Mouse (Mus musculus): ENCODE measurements around the gene Olfr59.

Olfr59 gene

GRCm38 (mm10) chr11:74283436-74283835 is at the start of gene Olfr59:
Olfr59 (plus strand) TSS chr11:74283736.
- DNase-seq, result no peak

GRCm38 (mm10) chr11:74241201-74241600 is 42.3 kb upstream of the Olfr59 start:
- no peak for DNase-seq

- DNase-seq, result no peak
Observed at GRCm38 (mm10) chr11:74259508-74259907, 24.0 kb upstream of the Olfr59 start, which contains the start of gene Olfr406. Olfr406 (plus strand) TSS chr11:74259808.

- DNase-seq, result no peak
Observed at GRCm38 (mm10) chr11:74287256-74287655, 3.7 kb downstream of the Olfr59 start.

- DNase-seq, result no peak
Observed at GRCm38 (mm10) chr11:74326044-74326443, 42.5 kb downstream of the Olfr59 start.

GRCm38 (mm10) chr11:74328781-74329180 is 45.2 kb downstream of the Olfr59 start:
- no peak for DNase-seq

GRCm38 (mm10) chr11:74337931-74338330 is 54.4 kb downstream of the Olfr59 start, which contains the start of gene Olfr410:
Olfr410 (minus strand) TSS chr11:74338031.
- no peak for DNase-seq

Measured in retina, postnatal 1 day (tissue).